Mouse (Mus musculus) natural killer cell, adult 2 months (primary cell): ENCODE results near the gene Txlnb.
"Not testable (repeated sequence)": the region's sequence is repeated elsewhere in the genome, so short reads cannot be mapped to it uniquely, and the experiment has no call there.

Source experiments
- DNase-seq, 2 experiments: peaks; one replicate each; pipeline ENCODE4 v3.0.0; 2022; ENCODE audit warnings: low spot score in 2 of 2

Txlnb gene

GRCm38 (mm10) chr10:17820422-17820821, 24.4 kb downstream of the Txlnb start:
- not testable (repeated sequence) for DNase-seq

DNA sequence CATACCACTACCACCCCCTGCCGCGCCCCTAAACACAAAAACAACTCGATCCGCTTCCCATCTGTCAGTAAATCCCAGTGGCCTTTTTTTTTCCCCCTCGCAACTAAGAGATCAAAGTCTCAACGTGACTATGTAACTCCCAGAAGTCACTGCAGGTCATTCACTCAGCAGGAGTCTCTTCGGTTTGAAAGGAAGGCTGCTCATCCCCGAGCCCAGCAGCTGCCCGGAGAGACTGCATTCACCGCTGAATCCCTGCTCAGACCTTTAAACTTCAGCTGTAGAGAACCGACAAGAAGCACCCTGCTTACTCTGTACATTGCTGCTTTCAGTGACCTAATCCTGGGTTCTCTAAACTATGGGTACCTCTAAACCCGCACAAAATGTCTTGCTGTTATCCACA, 31.4 kb downstream of the Txlnb start:
- no peak for DNase-seq

- DNase-seq, result no peak
These were observed 33.2 kb downstream of the Txlnb start for GRCm38 (mm10) chr10:17829205-17829604.

DNA sequence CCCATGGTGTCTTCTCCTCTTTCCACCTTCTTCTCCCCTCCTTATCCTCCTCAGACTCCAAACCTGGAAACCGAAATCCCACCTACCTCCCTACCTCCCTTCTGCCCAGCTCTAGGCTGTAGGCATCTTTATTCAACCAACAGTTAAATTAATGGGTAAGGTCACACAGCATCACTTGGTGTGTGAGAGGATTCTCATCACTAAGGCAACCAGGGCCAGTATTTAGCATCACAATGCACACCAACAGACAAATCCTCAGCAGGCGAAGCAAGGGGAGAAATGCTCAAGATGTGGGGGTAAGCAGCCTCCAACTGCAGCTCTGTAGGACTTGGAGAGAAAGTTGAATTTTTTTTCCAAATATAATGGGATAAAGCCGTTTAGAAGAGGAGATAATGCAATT, 35.0 kb downstream of the Txlnb start:
- no peak for DNase-seq

GRCm38 (mm10) chr10:17835031-17835430, 39.0 kb downstream of the Txlnb start:
- no peak for DNase-seq

DNA sequence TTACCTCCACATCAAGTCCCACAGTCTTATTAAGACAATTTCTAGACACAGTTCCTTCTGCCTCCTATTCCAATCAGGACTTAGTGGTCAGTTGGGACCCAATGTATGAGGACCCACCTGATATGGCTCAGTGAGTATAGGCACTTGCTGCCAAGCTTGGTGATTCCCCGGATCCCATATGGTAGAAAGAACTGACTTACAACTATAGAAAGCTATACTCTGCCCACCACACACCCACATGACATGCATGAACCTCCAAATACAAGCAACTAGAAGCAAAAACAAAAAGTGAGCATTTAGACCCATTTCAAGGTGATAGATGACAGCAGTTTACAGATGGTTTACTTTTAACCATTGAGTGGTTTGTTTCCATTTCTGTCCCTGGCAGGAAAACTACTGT, 40.2 kb downstream of the Txlnb start:
- no peak for DNase-seq

DNA sequence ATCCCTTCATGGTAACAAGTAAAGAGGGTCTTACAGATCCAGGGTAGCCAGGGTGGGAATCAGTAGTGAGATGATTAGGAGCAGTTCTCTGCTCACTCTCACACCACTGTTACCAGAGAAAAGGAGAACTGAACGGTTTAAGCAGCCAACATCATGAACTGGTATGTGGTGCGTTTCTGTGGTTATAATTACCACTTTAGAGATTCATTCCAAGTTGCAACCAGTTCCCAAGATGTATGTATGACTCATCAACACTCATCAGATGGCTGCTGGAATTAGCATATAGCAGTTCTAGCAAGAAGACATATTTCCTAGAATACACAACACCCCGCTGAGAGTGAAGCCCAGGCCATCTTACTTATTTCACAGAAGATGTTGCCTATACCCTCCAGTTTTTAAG, 46.0 kb downstream of the Txlnb start:
- DNase-seq, result no peak

GRCm38 (mm10) chr10:17844781-17845537, 48.9 kb downstream of the Txlnb start:
- DNase-seq, result no peak

- DNase-seq, result no peak
These were observed 61.7 kb downstream of the Txlnb start for GRCm38 (mm10) chr10:17857647-17858261.

- no peak for DNase-seq
These were observed 64.9 kb downstream of the Txlnb start for GRCm38 (mm10) chr10:17860701-17861480.

DNA sequence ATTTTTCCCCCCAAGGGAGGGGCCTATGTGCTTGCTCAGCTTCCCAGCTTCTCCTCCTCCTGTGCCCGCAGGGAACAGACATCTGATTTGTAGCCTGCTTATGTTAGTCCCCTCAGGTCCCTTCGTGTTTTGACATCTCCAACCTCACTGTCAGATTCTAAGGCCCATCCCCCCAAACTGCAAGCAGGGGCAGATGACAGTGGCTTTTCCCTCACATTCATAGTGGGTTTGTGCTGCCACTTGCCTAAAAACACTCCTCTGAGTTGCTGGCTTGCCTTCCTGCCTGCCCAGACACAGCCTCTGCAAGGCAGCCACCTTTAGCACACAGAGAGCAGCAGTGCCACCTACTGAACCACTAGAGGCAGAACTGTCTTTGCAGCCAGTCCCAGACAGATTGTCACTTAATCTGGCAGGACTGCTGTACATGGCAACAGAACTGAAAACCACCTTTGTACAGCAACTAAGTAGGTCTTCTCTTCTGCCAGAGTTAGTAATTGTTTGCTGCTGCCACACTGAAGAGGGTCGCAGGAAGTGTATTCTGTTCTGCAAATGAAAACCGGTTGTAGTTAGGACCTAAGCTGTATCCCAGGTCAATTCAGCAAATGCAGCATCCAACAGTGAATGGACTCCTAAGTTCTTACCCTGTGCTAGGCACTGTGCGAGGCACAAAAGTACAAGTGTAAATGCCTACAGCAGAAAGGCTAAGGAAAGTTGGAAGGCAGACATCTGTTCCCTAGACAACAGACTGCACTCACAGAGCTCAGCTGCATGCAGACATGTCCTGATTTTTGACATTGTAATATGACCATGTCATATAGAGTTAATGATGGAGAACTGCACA, 74.0 kb downstream of the Txlnb start:
- DNase-seq, result peak; percentile 29 to 43

DNA sequence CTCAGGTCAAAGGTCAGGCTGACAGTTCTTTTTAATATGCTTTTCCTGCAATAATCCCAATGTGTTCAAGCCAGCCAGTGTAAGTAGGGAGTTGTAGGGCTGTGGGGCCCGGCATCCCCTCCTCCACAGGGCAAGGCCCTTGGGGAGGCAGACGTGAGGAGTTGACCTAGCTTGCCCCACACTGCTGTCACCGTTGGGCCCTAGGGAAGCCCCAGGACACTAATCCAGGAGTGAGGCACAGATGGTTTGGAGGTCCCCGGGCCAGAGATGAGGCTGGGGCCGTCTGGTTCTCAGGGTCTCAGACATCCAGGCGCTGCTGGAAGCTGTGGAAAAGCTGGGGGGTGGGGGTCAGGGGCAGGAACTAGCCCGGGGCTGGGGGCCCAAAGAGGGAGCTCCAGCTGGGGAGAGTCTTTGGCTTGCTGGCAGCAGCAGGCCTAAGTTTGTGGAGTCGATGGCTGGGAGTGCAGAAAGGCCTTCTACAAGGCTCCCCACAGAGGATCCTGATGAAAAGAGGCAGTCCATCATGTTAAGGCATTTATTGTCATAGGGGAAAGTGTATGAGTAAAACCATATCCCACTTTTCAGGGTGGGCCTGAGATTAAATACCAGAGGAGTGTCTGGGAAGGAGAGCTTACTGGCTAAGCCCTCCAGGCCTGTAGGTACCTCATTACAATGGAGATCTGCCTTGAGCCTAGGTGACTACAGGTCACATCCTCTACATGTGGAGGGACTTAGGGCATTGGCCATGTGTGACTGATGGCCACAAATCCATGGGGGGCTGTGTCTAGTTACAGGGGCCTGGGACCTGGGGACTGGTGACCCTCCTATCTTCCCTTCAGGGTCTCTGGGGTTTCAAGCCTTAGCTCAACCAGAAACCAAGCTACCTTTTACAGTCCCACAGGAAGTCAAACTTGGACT, 82.2 kb downstream of the Txlnb start:
- no peak for DNase-seq

GRCm38 (mm10) chr10:17880038-17880437, 84.0 kb downstream of the Txlnb start:
- no peak for DNase-seq

GRCm38 (mm10) chr10:17880724-17881123, 84.7 kb downstream of the Txlnb start:
- DNase-seq, result no peak
